In the genomic region with DNA sequence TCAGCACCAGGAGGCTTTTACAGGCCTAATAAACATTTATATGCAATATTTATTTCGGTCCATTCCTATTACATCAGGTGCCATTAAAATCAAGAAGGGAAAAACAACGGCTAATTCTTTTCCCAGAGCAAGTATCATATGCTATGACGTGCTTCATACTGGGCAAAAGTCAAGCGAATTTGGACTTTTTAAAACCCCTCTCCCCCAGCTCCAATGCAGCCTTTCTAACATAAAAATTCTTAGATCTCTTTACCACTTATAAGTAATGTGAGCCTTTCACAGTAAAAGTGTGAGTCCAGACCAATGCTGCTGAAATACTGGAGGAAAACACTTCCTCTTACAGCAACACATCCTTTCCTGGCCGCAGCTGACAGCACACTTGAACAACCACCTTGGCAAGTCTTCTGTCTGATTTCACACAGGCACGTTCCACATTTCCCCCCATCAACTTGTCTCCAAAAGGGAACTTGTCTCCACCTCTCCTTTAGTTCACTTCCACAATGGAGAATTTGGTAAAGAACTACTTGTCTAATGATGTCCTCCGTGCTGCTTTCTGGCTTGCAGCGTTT, we compare ENCODE assay signal across 18 mouse cellular contexts. TPM values are rescaled to one million over a fixed set of nuclear protein-coding genes. Genes with fewer than 3 reads are reported as not detected.
A peak's percentile ranks its signal among the peaks of the same experiment; 100 is the strongest.
DNase-seq lines count a peak whose midpoint lies in the region; ATAC-seq lines count a peak whose summit lies in the region.
"Had no signal": no experiment of that assay in that cellular context is flagged by ENCODE, and none has a peak within 500 bp of the region (broad histone marks: within the 10 kb centered on the region; RNA-seq: fewer than 3 reads in every experiment).

No protein-coding gene starts in this region.

- ATAC-seq in hematopoietic stem cell, adult 5-6 weeks (replicated peaks in 1 of 2; ENCODE audit: insufficient read depth in 1 of 2, low FRiP score in 2 of 2, low TSS enrichment in 1 of 2, low read depth in 1 of 2, poor library complexity in 2 of 2, severe bottlenecking in 2 of 2), result peak; percentile 66 to 69; a peak in 3 of 4 replicates
- peak; percentile 52; the same call in 1 of the 2 replicates for ATAC-seq in megakaryocyte, adult 5-6 weeks (ENCODE audit: poor library complexity, severe bottlenecking)
- ATAC-seq: CD4-positive, CD25-positive, alpha-beta regulatory T cell, adult 4 months; forebrain, embryonic 16.5 days; intestine, embryonic 15.5 days had no signal

- DNase-seq in testis, postnatal 10 days (ENCODE audit: low spot score), result peak; percentile 12
- no peak for DNase-seq in testis, postnatal 14 days (ENCODE audit: low spot score)
- DNase-seq in adrenal gland, postnatal 14 days, result no peak
- DNase-seq in embryo, embryonic 10.5 days (ENCODE audit: low spot score), result no peak
- DNase-seq: adrenal gland, postnatal 10 days; B cell, adult 2 months; cerebellum, adult 11-12 months; cerebellum, adult 9-10 months; cerebellum, postnatal 25 days; gastrocnemius, postnatal 14 days; heart, postnatal 10 days; heart, postnatal 4 days had no signal

RNA-seq across cellular contexts. Expression of gene Actbl2, which starts 44.4 kb away (rescaled TPM):
- total RNA-seq in hematopoietic stem cell, adult 5-6 weeks (2017), result not detected in 2 replicates
- not detected in 2 replicates for total RNA-seq in megakaryocyte, adult 5-6 weeks (2015)
- total RNA-seq in megakaryocyte, adult 5-6 weeks (2017), result not detected in 2 replicates
- not detected in 2 replicates for total RNA-seq in adrenal gland, postnatal 14 days (2021)
- total RNA-seq: adrenal gland, postnatal 10 days; gastrocnemius, adult 18-20 months; gastrocnemius, postnatal 14 days; heart, postnatal 10 days; heart, postnatal 4 days had no signal
